Mouse (Mus musculus) common myeloid progenitor, adult 5-6 weeks (primary cell): ENCODE results near the gene Hist2h3b. TPM values are rescaled to one million over a fixed set of nuclear protein-coding genes. Genes with fewer than 3 reads are reported as not detected.
"Not testable (repeated sequence)": the region's sequence is repeated elsewhere in the genome, so short reads cannot be mapped to it uniquely, and the experiment has no call there.

ENCODE experiments used
- ATAC-seq: replicated peaks from 2 replicates; pipeline ENCODE4 v1.8.0; 2016; ENCODE audit warnings: low read depth, mild to moderate bottlenecking, moderate TSS enrichment, inconsistent platforms; ENCODE audit not compliant: poor library complexity, severe bottlenecking
- total RNA-seq: library from RNA; stranded (forward); fragments of 200-1000, 187-1606 nt; gene quantifications from 2 replicates; pipeline ENCODE4 v1.2.3, GENCODE M21; 2017

Gene Hist2h3b
- total RNA-seq, 1 experiment from 2014 or later, result 352 TPM

DNA sequence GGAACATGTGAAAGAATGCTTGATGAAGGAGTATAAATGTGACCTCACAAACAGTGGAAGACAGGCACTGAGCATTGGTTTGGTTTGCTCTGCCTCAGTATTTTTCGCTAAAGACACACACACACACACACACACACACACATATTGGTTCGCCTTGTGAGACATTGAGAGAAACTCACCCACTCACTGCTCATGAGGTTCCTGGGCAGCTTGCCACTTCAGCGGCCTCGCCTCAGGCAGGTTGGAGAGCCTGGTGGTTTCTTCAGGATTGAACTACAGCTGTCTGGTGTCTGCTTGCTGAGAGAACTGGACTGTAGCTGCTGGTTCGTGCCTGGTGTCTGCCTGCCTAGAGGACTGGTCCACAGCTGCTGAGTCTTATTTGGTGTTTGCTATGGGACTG, 8.2 kb upstream of the Hist2h3b start:
- ATAC-seq, result no peak

DNA sequence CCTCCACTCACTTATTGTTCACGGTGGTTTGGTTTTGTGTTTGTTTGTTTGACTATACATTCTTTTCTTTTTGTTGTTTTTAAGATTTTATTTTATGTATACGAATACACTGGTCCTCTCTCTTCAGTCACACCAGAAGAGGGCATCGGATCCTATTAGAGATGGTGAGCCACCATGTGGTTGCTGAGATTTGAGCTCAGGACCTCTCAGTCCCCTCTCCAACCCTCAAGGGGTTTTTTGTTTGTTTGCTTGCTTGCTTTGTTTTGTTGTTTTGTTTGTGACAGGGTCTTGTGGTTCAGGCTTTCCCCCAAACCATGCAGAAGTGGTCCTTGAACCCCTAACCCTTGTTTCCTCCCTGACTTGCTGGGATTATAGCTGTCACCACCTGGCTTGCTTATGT, 6.8 kb upstream of the Hist2h3b start:
- no peak for ATAC-seq

DNA sequence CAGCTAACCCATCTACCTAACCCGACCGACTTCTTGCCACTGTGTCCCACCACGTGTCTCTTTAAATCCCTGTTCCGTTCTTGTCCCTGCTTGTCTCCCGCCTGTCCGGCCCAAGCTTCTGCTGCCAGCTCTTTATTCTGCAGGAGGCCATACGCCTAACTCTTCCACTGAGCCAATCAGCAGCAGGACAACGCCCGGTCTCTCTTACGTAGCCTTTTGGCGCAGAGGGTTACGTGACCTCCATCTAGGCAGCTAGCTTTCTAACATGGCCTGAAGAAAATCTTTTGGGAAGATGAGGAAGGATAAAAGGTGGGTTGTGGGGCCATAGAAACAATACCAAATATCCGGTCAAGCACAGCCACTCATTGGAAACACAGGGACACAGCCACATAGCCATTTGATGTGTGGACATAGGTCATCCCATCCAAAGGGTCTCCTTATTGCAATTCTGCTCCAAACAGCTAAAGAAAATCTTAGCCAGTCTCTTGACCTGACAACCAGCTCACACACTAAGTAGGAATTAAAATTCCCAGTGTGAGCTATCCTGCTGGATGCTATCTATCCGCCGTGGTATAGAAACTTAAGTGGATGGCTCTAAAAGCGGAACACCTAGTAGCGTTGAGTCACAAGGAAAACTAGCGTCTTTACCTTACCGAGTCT, 6.1 kb upstream of the Hist2h3b start:
- ATAC-seq, result peak; percentile 66

DNA sequence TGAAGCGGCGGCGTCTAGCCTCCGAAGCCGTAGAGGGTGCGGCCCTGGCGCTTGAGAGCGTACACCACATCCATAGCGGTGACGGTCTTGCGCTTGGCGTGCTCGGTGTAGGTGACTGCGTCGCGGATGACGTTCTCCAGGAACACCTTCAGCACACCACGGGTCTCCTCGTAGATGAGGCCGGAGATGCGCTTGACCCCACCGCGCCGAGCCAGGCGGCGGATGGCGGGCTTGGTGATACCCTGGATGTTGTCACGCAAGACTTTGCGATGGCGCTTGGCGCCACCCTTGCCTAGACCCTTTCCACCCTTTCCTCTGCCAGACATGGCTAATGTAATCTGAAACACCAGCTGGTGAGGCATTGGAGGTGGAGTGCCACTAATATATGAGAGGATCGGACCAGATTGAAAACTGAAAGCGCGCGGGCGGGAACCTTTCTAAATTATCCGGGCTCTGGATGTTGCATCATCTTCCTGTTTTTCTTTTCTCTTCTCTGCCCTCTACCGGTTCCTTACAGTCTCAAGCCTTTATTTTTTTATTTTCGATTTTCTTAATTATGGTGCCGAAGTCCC, 5.4 kb upstream of the Hist2h3b start, which contains the start of gene Hist2h4:
Gene Hist2h4 (minus strand): TSS at position 333 of the 572 bp plus-strand sequence.
- peak; percentile 86 for ATAC-seq

DNA sequence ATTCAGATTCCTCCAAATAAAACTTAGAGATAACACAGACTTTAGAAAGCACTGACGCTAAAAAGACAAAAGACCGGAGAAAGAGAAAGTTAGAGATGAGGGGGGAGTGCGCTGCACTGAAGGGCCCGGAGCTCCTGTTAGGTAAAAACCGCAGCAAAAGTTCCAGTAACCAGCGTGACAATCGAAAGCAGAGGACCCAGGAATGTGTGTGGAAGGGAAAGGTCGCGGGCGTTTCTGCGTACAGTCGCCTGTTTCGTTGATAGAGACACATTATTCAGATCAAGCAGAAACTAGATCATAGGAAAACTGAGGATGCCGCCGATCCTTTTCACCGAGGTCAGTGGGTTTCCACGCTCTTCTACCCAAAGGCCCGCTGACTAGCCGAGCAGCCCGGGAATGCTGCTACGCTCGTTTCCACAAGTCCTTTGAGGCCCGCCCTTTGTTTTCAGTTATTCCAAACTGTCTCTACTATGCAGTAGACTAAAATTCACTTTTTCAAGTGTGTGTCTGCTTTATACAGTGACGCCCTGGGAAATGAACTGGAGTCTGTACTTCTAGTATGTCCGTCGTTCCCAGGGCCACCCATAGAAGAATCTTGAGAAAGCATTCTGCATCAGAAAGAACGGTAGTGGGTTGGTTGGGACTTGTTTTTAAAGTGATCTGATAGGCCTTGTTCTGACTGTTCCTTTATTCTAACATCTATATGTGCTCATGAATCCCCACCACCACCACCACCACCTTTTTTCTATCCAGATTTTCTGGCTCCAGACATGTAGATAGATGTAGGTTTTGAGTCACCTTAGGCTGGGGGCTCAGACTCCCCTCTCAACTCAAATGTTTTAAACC, 4.7 kb upstream of the Hist2h3b start:
- peak; percentile 35 for ATAC-seq

DNA sequence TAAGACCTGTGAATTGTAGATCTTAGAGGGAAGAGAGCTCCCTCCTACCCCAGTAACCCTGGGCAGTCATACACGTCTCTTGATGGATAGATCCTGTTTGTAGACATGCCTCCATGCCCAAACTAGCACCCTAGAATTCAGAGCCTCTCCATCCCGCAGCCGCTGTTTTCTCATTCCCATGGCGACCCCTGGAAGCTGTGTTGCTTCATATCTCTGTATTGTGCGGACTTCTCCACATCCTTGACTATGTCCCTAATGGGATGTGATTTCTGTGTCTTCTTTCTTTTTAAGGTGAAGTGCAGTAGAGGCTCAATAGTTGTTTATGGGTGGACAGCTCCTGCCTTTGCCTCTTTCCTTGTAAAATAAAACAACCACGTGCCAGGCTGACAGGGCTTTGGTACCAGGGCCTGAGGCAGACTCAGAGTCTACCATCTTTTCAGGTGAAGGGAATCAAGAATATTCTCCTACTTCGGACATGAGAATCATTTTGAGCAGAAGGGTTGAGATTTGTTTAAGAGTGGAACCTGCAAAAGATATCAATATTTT, 4.0 kb upstream of the Hist2h3b start:
- no peak for ATAC-seq

DNA sequence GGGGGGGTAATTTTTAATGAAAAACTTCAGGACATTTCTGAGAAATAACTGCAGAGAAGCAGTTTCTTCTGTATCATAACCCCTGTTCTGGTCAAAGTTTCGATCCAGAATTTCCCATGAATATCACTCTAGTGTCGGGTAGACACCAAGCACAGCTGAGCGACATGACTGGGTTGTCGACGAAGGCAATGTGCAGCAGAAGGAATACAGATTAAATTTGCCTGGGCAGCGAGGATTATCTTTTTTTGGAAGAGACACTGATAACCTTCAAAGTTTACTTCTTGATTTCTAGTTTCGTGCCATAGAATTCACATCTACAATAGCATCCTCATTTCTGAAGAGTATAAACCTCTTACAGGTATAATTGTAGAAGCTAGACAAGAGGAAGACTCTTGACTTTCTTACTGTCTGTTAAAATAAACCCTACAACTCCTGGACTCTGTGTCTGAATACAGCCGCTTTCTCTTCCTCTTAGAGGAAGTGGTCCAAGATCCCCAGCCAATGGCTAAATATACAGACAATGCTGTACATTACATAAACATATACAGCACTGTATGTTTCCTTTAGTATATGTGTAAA, 2.2 kb upstream of the Hist2h3b start:
- ATAC-seq, result no peak

DNA sequence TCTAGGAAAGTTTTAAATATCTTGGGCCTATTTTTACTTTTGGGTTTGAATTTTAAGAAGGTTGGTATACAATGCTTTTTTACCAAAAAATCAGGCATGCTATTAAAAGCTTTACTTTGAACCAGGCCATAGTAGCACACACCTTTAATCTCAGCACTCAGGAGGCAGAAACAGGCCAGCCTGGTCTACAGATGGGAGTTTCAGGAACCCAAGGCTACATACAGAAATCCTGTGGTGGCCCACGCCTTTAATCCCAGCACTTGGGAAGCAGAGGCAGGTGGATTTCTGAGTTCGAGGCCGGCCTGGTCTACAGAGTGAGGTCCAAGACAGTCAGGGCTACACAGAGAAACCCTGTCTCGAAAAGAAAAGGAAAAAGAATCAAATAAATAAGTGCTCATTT, 913 bp upstream of the Hist2h3b start:
- ATAC-seq, result no peak

DNA sequence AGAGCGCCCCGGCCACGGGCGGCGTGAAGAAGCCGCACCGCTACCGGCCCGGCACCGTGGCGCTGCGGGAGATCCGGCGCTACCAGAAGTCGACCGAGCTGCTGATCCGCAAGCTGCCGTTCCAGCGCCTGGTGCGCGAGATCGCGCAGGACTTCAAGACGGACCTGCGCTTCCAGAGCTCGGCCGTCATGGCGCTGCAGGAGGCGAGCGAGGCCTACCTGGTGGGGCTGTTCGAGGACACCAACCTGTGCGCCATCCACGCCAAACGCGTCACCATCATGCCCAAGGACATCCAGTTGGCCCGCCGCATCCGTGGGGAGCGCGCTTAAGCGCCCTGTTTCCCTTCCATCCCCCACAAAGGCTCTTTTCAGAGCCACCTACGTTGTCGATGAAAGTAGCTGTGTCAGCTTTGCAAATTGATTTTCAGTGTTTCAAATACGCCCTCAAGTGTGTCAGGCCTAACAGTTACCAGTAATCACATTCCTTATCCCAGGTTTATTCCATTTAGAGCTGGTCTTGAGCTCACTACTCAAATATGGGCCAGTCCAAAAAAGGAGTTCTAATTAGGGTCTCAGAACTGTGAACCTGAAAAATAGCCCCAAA, 423 bp downstream of the Hist2h3b start:
- ATAC-seq, result peak; percentile 10; the same call in 1 of the 2 replicates

DNA sequence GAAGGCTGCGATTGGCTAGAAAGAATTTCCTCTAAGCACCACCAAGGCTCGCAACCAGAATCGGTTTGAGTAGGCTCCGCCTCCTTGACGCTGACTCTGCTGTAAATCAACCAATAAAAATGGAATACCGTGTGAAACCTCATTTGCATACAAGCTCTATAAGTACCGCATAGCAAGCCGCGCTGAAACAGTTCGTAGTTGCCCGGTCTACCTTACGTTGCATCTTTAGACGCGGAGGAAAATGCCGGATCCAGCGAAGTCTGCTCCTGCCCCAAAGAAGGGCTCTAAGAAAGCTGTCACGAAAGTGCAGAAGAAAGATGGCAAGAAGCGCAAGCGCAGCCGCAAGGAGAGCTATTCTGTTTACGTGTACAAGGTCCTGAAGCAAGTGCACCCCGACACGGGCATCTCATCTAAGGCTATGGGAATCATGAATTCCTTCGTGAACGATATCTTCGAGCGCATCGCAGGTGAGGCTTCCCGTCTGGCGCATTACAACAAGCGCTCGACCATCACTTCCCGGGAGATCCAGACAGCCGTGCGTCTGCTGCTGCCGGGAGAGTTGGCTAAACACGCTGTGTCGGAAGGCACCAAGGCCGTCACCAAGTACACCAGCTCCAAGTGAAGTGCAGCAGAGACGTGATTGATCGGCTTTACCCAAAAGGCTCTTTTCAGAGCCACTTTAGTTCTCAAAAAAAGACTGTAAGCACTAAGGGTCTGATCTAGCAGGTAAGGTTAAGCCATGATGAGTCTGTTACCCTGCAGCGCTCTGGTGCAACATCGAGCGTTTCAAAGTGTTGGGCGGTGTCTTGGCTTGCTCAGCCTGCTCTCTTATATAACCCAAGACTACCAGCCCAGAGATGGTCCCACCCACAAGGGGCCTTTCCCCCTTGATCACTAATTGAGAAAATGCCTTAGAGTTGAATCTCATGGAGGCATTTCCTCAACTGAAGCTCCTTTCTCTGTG, 1.3 kb downstream of the Hist2h3b start, which contains the start of gene Hist2h2bb:
Gene Hist2h2bb (plus strand): TSS at position 242 of the 964 bp plus-strand sequence.
- ATAC-seq, result peak; percentile 85

DNA sequence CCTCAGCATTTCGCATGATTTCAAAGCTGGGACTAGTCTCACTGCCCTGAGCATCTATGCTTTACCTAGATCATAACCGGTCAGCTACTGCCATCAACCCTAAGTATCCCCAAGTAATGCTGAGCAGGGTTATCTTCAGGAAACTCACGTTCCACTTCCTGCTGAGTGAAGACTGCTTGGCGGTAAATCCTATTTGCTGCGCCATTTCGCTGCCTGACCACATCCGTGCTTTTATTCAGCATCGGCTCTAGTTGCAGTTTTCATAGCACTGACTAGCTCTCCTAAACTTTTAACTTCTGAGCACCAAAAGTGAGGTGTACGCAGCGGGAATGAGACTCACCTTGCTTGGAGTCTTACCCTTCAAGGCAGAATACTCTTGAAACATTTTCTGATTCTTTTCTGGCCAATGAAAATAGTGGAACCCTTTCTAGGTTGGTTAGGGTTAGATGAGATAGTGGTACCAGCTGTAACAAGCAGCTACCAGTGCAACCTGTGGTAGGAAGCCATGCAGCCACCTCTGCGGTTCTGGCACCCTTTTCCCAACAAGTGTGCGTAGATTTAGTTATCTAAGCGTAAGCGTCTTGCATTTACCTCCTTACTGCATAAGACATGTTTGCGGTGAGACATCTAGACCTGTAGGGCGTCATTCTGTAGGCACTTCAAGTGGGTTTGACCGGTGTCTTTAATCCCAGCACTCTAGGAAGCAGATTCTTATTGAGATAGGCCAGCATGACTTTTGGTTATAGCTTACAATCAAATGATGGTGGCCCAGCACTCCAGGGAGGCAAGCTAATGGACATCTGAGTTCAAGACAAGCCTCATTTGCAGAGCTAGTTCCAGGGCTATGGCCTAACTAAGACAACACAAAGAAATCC, 5.4 kb downstream of the Hist2h3b start:
- ATAC-seq, result peak; percentile 20; the same call in 1 of the 2 replicates

DNA sequence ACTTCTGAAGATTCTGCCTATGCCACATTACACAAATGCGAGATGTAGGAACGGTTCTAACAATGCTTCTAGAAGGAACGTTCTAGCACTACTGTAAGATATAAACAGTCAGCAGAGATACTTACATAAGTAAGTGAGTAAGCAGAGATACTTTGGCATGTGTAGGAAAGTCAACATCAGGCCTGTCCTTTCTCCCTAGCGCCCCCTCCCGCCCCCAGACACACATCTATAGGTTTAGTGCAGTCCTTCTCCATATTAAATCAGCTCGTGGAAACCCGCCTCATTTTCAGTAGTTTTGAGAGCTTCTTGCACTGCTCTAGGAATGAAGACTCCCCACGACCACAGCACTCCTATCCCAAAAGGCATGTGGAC, 9.0 kb downstream of the Hist2h3b start:
- peak; percentile 46; the same call in 1 of the 2 replicates for ATAC-seq

DNA sequence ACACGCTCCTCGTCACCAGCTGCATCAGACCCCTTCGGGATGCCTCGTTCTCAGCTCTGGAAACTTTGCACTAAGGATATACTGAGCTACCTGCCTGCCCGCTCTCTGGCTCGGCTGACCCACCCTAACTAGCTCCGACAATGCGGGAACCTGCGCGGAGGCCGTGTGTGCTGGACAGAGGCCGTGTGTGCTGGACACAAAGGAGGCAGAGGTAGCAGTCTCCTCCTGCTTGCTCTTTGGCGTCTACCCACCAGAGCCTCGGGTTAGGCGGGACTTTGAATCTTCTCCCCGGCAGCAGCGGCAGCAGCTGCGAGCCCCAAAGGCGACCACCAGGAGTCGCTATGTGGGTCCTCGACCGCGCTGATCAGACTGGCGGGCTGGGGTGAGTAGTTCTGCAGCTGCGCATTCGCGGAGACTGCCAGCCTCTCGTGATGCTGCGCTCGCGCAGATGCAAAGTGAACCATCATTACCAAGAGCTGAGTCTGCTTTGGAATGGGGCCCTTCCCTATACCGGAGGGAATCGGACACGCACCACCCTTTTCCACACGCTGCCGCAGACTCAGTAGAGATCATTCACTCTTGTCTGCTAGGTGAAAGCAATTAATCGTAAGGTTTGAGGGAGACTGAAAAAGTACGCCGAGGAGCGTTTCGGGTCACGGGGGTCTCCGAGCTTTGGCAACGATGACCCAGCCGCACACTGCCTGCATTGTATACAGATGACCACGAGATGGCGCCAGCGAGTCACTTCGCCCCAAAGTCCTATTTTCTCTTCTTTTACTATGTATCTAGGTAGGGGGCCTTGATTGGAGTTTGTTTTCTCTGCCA, 9.6 kb downstream of the Hist2h3b start:
- ATAC-seq, result peak; percentile 88

DNA sequence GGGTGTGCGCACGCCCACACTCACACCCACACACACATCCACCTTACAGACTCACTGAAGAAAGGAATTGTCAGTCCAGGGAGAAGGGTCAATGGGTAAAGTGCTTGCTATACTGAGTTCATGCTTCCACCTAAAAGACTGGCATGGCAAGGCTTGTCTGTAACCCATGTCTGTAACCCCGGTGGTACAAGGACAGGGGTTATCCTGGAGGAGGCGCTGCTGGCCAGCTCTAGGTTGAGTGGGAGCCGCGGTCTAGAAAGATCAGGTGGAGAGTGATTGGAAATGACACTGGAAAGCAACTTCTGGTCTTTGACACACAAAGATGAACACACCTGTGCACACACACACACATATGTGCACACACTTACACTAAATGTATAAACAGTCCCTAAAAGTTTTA, 12.2 kb downstream of the Hist2h3b start:
- no peak for ATAC-seq

DNA sequence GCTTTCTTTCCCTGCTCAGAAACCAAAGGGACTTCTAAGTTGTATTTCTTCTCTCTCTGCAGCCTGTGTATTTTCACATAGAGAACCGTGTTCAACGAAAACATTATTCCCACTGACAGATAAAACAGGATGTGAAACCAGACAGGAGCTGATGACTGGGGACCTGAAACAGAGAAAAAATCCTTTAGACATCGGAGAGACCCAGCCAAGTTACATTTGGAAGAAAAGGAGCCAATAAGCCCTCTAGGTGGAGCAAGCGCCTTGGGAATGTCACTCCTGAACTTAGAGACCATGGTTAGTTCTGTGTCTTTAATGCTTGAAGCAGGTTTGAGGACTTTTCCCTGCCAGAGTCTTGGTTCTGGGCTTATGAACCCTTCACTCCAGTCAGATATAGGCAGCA, 16.0 kb downstream of the Hist2h3b start:
- ATAC-seq, result peak; percentile 68

DNA sequence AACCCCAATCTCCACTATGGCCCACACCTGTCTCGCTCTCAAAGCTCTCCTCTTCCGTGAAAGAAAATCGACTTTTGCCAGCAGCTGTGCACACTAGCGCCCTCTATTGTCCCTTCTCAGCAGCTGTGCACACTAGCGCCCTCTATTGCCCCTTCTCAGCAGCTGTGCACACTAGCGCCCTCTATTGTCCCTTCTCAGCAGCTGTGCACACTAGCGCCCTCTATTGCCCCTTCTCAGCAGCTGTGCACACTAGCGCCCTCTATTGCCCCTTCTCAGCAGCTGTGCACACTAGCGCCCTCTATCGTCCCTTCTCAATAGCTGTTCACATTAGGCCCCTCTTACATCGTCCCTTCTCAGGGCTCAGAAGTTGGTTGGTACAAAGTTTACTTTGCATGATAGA, 18.9 kb downstream of the Hist2h3b start:
- ATAC-seq, result not testable (repeated sequence)

DNA sequence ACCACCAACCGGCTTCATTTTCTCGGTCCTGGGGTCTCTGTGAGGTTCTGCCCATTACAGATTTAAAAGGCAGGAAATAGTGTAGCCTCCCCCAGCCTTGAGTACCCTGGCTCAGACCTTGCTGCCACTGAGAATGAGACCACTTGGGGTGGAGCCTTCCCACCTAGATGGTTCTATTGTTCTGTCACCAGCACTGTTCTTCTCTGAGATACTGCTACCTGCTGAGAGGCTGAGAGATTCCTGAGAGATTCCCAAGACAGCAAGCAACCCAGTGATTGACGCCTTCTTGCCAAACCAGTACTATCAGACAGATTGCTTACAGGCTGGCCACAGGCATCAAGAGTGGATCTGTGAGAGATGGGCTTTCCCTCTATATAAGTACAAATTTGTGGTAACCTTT, 20.7 kb downstream of the Hist2h3b start:
- no peak for ATAC-seq
